Mouse (Mus musculus) stomach, postnatal 0 days (tissue): ENCODE measurements around the gene Pde2a. TPM values are rescaled to one million over a fixed set of nuclear protein-coding genes. Genes with fewer than 3 reads are reported as not detected.

Source experiments
- ATAC-seq: fragments of 200-750 bp; cut with Nextera tagmentation; 2 replicates; pipeline ENCODE4 v1.8.0; 2017; ENCODE audit not compliant: low FRiP score, low TSS enrichment
- DNase-seq: peaks from one replicate; pipeline ENCODE4 v3.0.0-alpha.2; 2016; ENCODE audit warnings: low spot score
- H3K27ac ChIP-seq: fragments of 300-500 bp; sonication (generic); replicated peaks from 2 replicates; pipeline ENCODE4 v1.5.1; 2014; ENCODE audit warnings: mild to moderate bottlenecking, control low read depth
- H3K27me3 ChIP-seq: fragments of 300-500 bp; sonication (generic); 2 replicates; pipeline ENCODE4 v1.6.1; 2014; ENCODE audit warnings: low read length; ENCODE audit not compliant: control insufficient read depth, insufficient read depth
- H3K36me3 ChIP-seq: fragments of 300-500 bp; sonication (generic); 2 replicates; pipeline ENCODE4 v1.6.1; 2014; ENCODE audit warnings: low read length, mixed read lengths; ENCODE audit not compliant: control insufficient read depth, insufficient read depth
- H3K4me1 ChIP-seq: fragments of 300-500 bp; sonication (generic); replicated peaks from 2 replicates; pipeline ENCODE4 v1.6.1; 2014; ENCODE audit warnings: antibody characterized with exemption; ENCODE audit not compliant: control insufficient read depth, insufficient read depth
- H3K4me2 ChIP-seq: fragments of 300-500 bp; sonication (generic); replicated peaks from 2 replicates; pipeline ENCODE4 v1.6.1; 2014; ENCODE audit warnings: low read depth, mild to moderate bottlenecking, control low read depth, moderate library complexity
- H3K4me3 ChIP-seq: fragments of 300-500 bp; sonication (generic); 2 replicates; pipeline ENCODE4 v1.5.1; 2014; ENCODE audit warnings: low read depth, low read length, control low read depth
- H3K9ac ChIP-seq: fragments of 300-500 bp; sonication (generic); 2 replicates; pipeline ENCODE4 v1.6.1; 2014; ENCODE audit warnings: mild to moderate bottlenecking, low read length, control low read depth, mixed read lengths
- H3K9me3 ChIP-seq: fragments of 300-500 bp; sonication (generic); 2 replicates; pipeline ENCODE4 v1.6.1; 2016; ENCODE audit warnings: low read length; ENCODE audit not compliant: control insufficient read depth
- CTCF ChIP-seq: IDR thresholded peaks from 2 replicates; pipeline ENCODE4 v1.5.1; 2016; ENCODE audit warnings: antibody characterized with exemption, low read depth, mild to moderate bottlenecking, moderate library complexity
- EP300 ChIP-seq: optimal IDR thresholded peaks from 2 replicates; pipeline ENCODE3; 2016; ENCODE audit warnings: antibody characterized with exemption
- WGBS: fragments of 180-500 bp; shearing (Covaris S2); extraction: QIAGEN DNeasy Blood & Tissue Kit; methylation state at CpG from one replicate; pipeline ENCODE4 v1.1.7; 2014; 5-methylcytosine and 5-hydroxymethylcytosine counted together
- polyA plus RNA-seq: library from polyadenylated mRNA; unstranded; fragments of >200 nt; fragmentation: Nextera tagmentation; extraction: Ambion mirVana; gene quantifications from 2 replicates; pipeline ENCODE4 v1.2.1, GENCODE M21; 2015

The Pde2a gene
- polyA plus RNA-seq, 1 experiment from 2014 or later, result 9.2 TPM

DNA sequence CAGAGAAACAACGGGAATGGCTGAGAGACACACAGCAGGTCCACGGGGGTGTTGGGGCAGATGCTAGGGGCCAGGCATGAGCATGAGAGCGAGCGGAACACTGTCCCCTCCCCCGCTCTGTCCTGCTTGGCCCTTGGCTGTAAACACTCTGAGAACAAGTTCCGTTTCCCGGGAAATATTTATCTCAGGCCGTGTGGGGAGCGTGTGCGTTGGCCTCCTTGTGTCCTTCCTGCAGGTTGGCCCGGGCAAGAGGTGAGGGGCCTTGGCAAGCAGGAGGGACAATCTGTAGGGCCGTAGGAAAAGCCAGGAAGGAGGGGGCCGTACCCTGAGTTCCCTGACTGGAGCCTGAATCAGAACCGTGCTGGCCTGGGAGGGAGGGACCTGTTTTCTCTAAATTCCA lies 43.9 kb downstream of the Pde2a start:
- Histone ChIP-seq H3K4me3 (no peak overlapping the region), H3K4me1 (0 out of 2 replicates have a peak, but pooled peaks cover 6% of the 10 kb centered on the region), H3K9me3 (no peaks in the 10 kb centered on the region), H3K27ac (peak overlapping the region; percentile 35; the same call in 1 of the 2 replicates), H3K9ac (no peak overlapping the region), H3K4me2 (no peak overlapping the region), H3K36me3 (no peaks in the 10 kb centered on the region), H3K27me3 (no peaks in the 10 kb centered on the region)
- ATAC-seq (peak; percentile 56; the same call in 1 of the 2 replicates), DNase-seq (peak; percentile 31)
- no peak for TF ChIP-seq EP300
- TF ChIP-seq CTCF, result no peak
- 14% methylated on average over 12 of the region's 14 CpGs for WGBS

DNA sequence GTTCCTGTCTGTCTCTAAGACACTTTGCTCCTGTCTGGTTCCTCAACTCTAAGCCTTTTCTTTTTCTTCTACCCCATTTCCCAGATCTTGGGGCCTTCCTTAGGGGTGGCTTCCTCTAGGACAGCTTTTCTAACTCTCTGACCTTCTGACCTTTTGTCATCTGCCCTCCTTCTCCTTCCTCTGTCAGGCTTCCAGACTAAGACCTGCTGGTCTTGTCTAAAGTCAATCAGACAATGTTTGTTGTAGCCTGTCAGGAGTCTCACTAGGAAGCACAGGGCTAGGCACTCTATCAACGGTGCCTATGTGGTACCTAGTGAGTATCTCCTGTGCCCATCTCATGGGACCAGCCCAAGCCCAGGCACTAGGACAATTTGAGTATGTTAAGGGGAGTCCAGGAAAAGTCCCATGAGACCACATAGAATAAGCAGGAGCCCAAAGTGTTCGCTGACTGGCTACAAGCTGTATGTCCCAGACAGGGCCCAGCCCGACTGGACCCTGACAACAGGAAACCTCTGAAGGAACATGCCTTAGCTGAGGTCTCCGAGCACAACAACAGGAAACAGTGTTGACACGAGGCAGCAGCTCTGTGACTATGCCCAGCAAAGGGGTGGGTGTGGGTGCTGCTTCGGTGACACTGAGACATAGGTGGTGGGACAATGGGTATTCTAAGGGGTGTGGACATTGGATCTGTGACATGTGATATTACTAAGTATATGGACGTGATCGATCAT lies 44.5 kb downstream of the Pde2a start:
- Histone ChIP-seq H3K4me1 (0 out of 2 replicates have a peak, but pooled peaks cover 6% of the 10 kb centered on the region), H3K27me3 (no peaks in the 10 kb centered on the region), H3K9me3 (no peaks in the 10 kb centered on the region), H3K36me3 (no peaks in the 10 kb centered on the region), H3K27ac (0 out of 2 replicates have a peak overlapping the region, but pooled peaks have one; percentile 1), H3K4me3 (no peak overlapping the region), H3K9ac (no peak overlapping the region), H3K4me2 (no peak overlapping the region)
- ATAC-seq, result peak; percentile 16; the same call in 1 of the 2 replicates
- DNase-seq, result no peak
- TF ChIP-seq EP300 (no peak), CTCF (no peak)
- 77% methylated on average over 8 of the region's 8 CpGs for WGBS

DNA sequence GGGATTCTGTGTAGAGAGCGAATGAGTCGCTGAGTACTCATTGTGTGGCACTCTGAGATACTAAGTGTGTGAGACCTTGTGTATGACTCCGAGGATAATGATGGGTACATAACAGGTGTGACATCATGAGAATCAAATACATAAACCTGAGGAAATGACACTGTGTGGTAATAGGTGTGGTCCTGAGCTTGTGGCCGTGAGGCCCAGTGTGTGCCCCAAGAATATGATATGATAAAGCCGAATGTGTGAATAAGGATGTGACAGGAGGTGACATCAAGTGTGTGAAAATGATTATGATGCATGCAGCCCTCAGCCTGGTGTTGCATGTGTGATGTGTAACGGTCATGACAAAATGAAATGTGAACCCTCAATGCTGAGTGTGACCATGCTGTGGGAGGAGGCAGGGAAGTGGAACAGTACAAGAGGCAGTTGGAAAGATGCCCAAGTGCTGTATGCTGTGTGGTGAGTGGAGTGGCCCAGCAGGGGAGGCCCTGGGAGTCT lies 45.1 kb downstream of the Pde2a start:
- Histone ChIP-seq H3K4me3 (no peak overlapping the region), H3K36me3 (no peaks in the 10 kb centered on the region), H3K27ac (0 out of 2 replicates have a peak overlapping the region, but pooled peaks have one; percentile 8), H3K9ac (no peak overlapping the region), H3K27me3 (no peaks in the 10 kb centered on the region), H3K4me1 (0 out of 2 replicates have a peak, but pooled peaks cover 6% of the 10 kb centered on the region), H3K9me3 (no peaks in the 10 kb centered on the region), H3K4me2 (no peak overlapping the region)
- 83% methylated on average over 6 of the region's 6 CpGs for WGBS
- ATAC-seq (peak; percentile 55), DNase-seq (no peak)
- 0 out of 2 replicates have a peak, but pooled peaks have one; percentile 2 for TF ChIP-seq CTCF
- no peak for TF ChIP-seq EP300

DNA sequence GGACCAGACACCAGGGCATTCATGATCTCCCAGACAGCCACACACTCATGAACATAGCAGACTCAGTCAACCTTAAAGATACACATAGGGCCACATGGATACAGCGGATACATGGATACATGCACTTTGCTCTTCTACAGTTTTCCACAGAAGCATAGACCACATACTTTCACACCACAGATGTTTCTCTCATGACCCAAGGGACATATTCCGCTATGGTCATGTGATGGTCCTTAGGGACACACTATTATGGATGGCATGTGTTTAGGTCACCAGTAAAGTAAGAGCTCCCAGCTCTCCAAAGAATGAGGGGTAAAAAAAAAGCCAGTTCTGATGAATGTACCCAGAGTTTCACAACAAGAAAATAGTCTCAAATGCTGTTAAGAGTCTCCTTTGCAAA lies 49.9 kb downstream of the Pde2a start:
- H3K27me3 ChIP-seq, result no peaks in the 10 kb centered on the region
- 91% methylated on average over 2 of the region's 2 CpGs for WGBS
- no peaks in the 10 kb centered on the region for H3K4me1 ChIP-seq
- H3K4me3 ChIP-seq, result no peak overlapping the region
- H3K4me2 ChIP-seq, result no peak overlapping the region
- H3K36me3 ChIP-seq, result no peaks in the 10 kb centered on the region
- no peak for TF ChIP-seq EP300
- H3K9ac ChIP-seq, result no peak overlapping the region
- no peaks in the 10 kb centered on the region for H3K9me3 ChIP-seq
- no peak overlapping the region for H3K27ac ChIP-seq
- DNase-seq (no peak), ATAC-seq (no peak)

DNA sequence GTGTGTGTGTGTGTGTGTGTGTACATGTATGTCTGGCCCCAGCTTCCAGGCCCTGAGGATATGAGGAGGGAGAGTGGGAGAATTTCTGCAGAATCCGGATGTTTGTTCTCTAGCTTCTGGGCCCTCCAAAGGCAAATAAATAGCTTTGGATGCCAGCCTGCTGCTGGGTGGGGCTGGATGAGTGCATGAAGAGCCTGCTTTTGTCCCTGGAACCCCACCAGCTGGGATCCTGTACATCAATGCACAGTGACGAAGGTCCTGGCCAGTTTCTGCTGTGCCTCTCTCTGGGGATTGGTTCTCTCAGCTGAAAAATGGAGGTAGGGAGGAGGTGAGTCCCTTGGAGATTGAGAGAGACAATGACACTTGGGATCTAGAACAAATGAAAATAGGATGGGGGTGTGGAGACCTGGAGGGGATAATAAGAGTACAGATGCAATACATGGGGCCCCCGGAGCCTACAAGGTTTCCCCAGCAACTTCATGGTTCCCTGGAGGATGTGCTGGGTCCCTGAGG lies 50.5 kb downstream of the Pde2a start:
- WGBS, result 59% methylated on average over 3 of the region's 3 CpGs
- no peak for ATAC-seq
- no peaks in the 10 kb centered on the region for H3K9me3 ChIP-seq

More for the DNA sequence above, 50.5 kb downstream of the Pde2a start:
- no peak for TF ChIP-seq EP300
- no peak for TF ChIP-seq CTCF
- Histone ChIP-seq H3K27ac (no peak overlapping the region), H3K9ac (no peak overlapping the region), H3K4me1 (no peaks in the 10 kb centered on the region), H3K4me2 (no peak overlapping the region), H3K36me3 (no peaks in the 10 kb centered on the region), H3K27me3 (no peaks in the 10 kb centered on the region), H3K4me3 (no peak overlapping the region)
- no peak for DNase-seq
